Mouse (Mus musculus) urinary bladder, adult 2 months (tissue): ENCODE results near the gene Zfp735. TPM values are rescaled to one million over a fixed set of nuclear protein-coding genes. Genes with fewer than 3 reads are reported as not detected.

Source experiments
- DNase-seq: peaks from one replicate; pipeline ENCODE4 v3.0.0; 2022; ENCODE audit warnings: low spot score
- polyA plus RNA-seq: library from polyadenylated mRNA; depleted of rRNA; stranded (reverse); fragments of >200 nt; gene quantifications from 2 replicates; pipeline ENCODE4 v1.2.3, GENCODE M21; 2012; rRNA removed

Gene Zfp735
- not detected in 2 replicates for polyA plus RNA-seq

GRCm38 (mm10) chr11:73688478-73688877, at the start of gene Zfp735:
Gene Zfp735 (plus strand): TSS chr11:73688778.
- DNase-seq = no peak

- DNase-seq = no peak
Observed at GRCm38 (mm10) chr11:73759115-73759514, 70.5 kb downstream of the Zfp735 start.

Other genes with a start within 250 kb of the Zfp735 start
- gene Olfr380, start 231.3 kb upstream of the Zfp735 start, polyA plus RNA-seq = not detected in 2 replicates
- gene Olfr381, start 197.2 kb upstream of the Zfp735 start, polyA plus RNA-seq = not detected in 2 replicates
- not detected in 2 replicates for gene Olfr382, start 171.6 kb upstream of the Zfp735 start, polyA plus RNA-seq
- gene Olfr385, start 95.8 kb upstream of the Zfp735 start, polyA plus RNA-seq = not detected in 2 replicates
- gene Olfr384, start 90.2 kb upstream of the Zfp735 start, polyA plus RNA-seq = not detected in 2 replicates
- not detected in 2 replicates for gene Olfr389, start 91.9 kb downstream of the Zfp735 start, polyA plus RNA-seq
- not detected in 2 replicates for gene Olfr390, start 94.2 kb downstream of the Zfp735 start, polyA plus RNA-seq
- not detected in 2 replicates for gene Olfr391-ps, start 114.3 kb downstream of the Zfp735 start, polyA plus RNA-seq
- not detected in 2 replicates for gene Olfr392, start 128.3 kb downstream of the Zfp735 start, polyA plus RNA-seq
- gene Olfr393, start 162.7 kb downstream of the Zfp735 start, polyA plus RNA-seq = not detected in 2 replicates
- gene Olfr394, start 202.0 kb downstream of the Zfp735 start, polyA plus RNA-seq = not detected in 2 replicates
- gene Olfr395, start 220.5 kb downstream of the Zfp735 start, polyA plus RNA-seq = not detected in 2 replicates
- gene Olfr23, start 247.9 kb downstream of the Zfp735 start, polyA plus RNA-seq = not detected in 2 replicates